Mouse (Mus musculus) forebrain, embryonic 10.5 days (tissue): ENCODE measurements around the gene Lrig1. TPM values are rescaled to one million over a fixed set of nuclear protein-coding genes. Genes with fewer than 3 reads are reported as not detected.
A peak's percentile ranks its signal among the peaks of the same experiment; 100 is the strongest.

Experiments used
- DNase-seq: peaks from one replicate; pipeline ENCODE4 v3.0.0-alpha.2; 2017; ENCODE audit warnings: low spot score; ENCODE audit errors: extremely low spot score
- H3K27ac ChIP-seq: fragments of 300-500 bp; sonication (generic); 2 replicates; pipeline ENCODE4 v1.5.1; 2016; ENCODE audit warnings: mild to moderate bottlenecking
- H3K27me3 ChIP-seq: fragments of 300-500 bp; sonication (generic); 2 replicates; pipeline ENCODE4 v1.6.1; 2016; ENCODE audit warnings: mild to moderate bottlenecking; ENCODE audit not compliant: poor library complexity, severe bottlenecking
- H3K36me3 ChIP-seq: fragments of 300-500 bp; sonication (generic); replicated peaks from 2 replicates; pipeline ENCODE4 v1.6.1; 2016; ENCODE audit warnings: mild to moderate bottlenecking, moderate library complexity
- H3K4me1 ChIP-seq: fragments of 300-500 bp; sonication (generic); 2 replicates; pipeline ENCODE4 v1.6.1; 2016
- H3K4me3 ChIP-seq: fragments of 300-500 bp; sonication (generic); 2 replicates; pipeline ENCODE4 v1.5.1; 2016; ENCODE audit warnings: mild to moderate bottlenecking, moderate library complexity
- H3K9me3 ChIP-seq: fragments of 300-500 bp; sonication (generic); 2 replicates; pipeline ENCODE4 v1.6.1; 2016; ENCODE audit warnings: mild to moderate bottlenecking, moderate library complexity
- WGBS: fragments of 180-500 bp; shearing (Covaris S2); methylation state at CpG from one replicate; pipeline ENCODE4 v1.1.7; 2016; 5-methylcytosine and 5-hydroxymethylcytosine counted together
- polyA plus RNA-seq: library from polyadenylated mRNA; unstranded; fragments of >200 nt; fragmentation: Nextera tagmentation; extraction: Ambion mirVana; gene quantifications from 2 replicates; pipeline ENCODE4 v1.2.1, GENCODE M21; 2016

The Lrig1 gene
- polyA plus RNA-seq, 1 experiment from 2014 or later, result 20.6 TPM

- Histone ChIP-seq H3K4me1 (peaks cover 79% of the 10 kb centered on the region), H3K27me3 (no peaks in the 10 kb centered on the region), H3K9me3 (no peaks in the 10 kb centered on the region), H3K36me3 (peaks cover 13% of the 10 kb centered on the region), H3K27ac (peak overlapping the region; percentile 13; the same call in 1 of the 2 replicates), H3K4me3 (no peak overlapping the region)
- 79% methylated on average over 9 of the region's 9 CpGs for WGBS
- DNase-seq, result no peak
These were observed 65.2 kb downstream of the Lrig1 start for GRCm38 (mm10) chr6:94634710-94635109.

- Histone ChIP-seq H3K27ac (0 out of 2 replicates have a peak overlapping the region, but pooled peaks have one; percentile 13), H3K36me3 (peaks cover 18% of the 10 kb centered on the region), H3K4me1 (peaks cover 76% of the 10 kb centered on the region), H3K27me3 (no peaks in the 10 kb centered on the region), H3K9me3 (no peaks in the 10 kb centered on the region), H3K4me3 (no peak overlapping the region)
- WGBS, result 91% methylated on average over 4 of the region's 4 CpGs
- no peak for DNase-seq
These were observed 65.7 kb downstream of the Lrig1 start for GRCm38 (mm10) chr6:94634274-94634673.

- peak overlapping the region; percentile 80 for H3K27ac ChIP-seq
- DNase-seq, result no peak
- 80% methylated on average over 6 of the region's 6 CpGs for WGBS
- peaks cover 36% of the 10 kb centered on the region for H3K36me3 ChIP-seq
- H3K4me1 ChIP-seq, result peaks cover 76% of the 10 kb centered on the region
- no peak overlapping the region for H3K4me3 ChIP-seq
- no peaks in the 10 kb centered on the region for H3K9me3 ChIP-seq
- no peaks in the 10 kb centered on the region for H3K27me3 ChIP-seq
These were observed 68.2 kb downstream of the Lrig1 start for GRCm38 (mm10) chr6:94631779-94632082.

- Histone ChIP-seq H3K36me3 (peaks cover 40% of the 10 kb centered on the region), H3K9me3 (no peaks in the 10 kb centered on the region), H3K27ac (peak overlapping the region; percentile 80), H3K4me1 (peaks cover 70% of the 10 kb centered on the region), H3K27me3 (no peaks in the 10 kb centered on the region), H3K4me3 (no peak overlapping the region)
- WGBS, result 59% methylated on average over 7 of the region's 7 CpGs
- DNase-seq, result no peak
These were observed 68.7 kb downstream of the Lrig1 start for GRCm38 (mm10) chr6:94631051-94631778.

GRCm38 (mm10) chr6:94628787-94629186 is 71.2 kb downstream of the Lrig1 start:
- H3K36me3 ChIP-seq, result peaks cover 64% of the 10 kb centered on the region
- no peaks in the 10 kb centered on the region for H3K9me3 ChIP-seq
- no peak overlapping the region for H3K27ac ChIP-seq
- H3K4me3 ChIP-seq, result no peak overlapping the region
- no peaks in the 10 kb centered on the region for H3K27me3 ChIP-seq
- peaks cover 51% of the 10 kb centered on the region for H3K4me1 ChIP-seq
- DNase-seq, result no peak
- 82% methylated on average over 6 of the region's 6 CpGs for WGBS

GRCm38 (mm10) chr6:94627714-94628595 is 72.0 kb downstream of the Lrig1 start:
- Histone ChIP-seq H3K27me3 (no peaks in the 10 kb centered on the region), H3K4me3 (no peak overlapping the region), H3K9me3 (no peaks in the 10 kb centered on the region), H3K36me3 (peaks cover 72% of the 10 kb centered on the region), H3K4me1 (peaks cover 49% of the 10 kb centered on the region), H3K27ac (peak overlapping the region; percentile 44)
- 71% methylated on average over 15 of the region's 15 CpGs for WGBS
- no peak for DNase-seq

- Histone ChIP-seq H3K36me3 (peaks cover 84% of the 10 kb centered on the region), H3K4me1 (peaks cover 38% of the 10 kb centered on the region), H3K27me3 (no peaks in the 10 kb centered on the region), H3K9me3 (no peaks in the 10 kb centered on the region), H3K4me3 (no peak overlapping the region), H3K27ac (no peak overlapping the region)
- DNase-seq, result no peak
- WGBS, result 71% methylated on average over 2 of the region's 2 CpGs
These were observed 73.2 kb downstream of the Lrig1 start for GRCm38 (mm10) chr6:94626807-94627206.

- Histone ChIP-seq H3K4me3 (no peak overlapping the region), H3K27ac (no peak overlapping the region), H3K27me3 (no peaks in the 10 kb centered on the region), H3K4me1 (peaks cover 28% of the 10 kb centered on the region), H3K36me3 (peaks cover 93% of the 10 kb centered on the region), H3K9me3 (no peaks in the 10 kb centered on the region)
- WGBS, result 90% methylated on average over 5 of the region's 5 CpGs
- DNase-seq, result no peak
These were observed 74.1 kb downstream of the Lrig1 start for GRCm38 (mm10) chr6:94625896-94626295.

GRCm38 (mm10) chr6:94624543-94624942 is 75.4 kb downstream of the Lrig1 start:
- no peak for DNase-seq
- no peak overlapping the region for H3K4me3 ChIP-seq
- 93% methylated on average over 5 of the region's 5 CpGs for WGBS
- no peaks in the 10 kb centered on the region for H3K9me3 ChIP-seq
- peaks cover 100% of the 10 kb centered on the region for H3K36me3 ChIP-seq
- H3K27me3 ChIP-seq, result no peaks in the 10 kb centered on the region
- no peak overlapping the region for H3K27ac ChIP-seq
- H3K4me1 ChIP-seq, result peaks cover 26% of the 10 kb centered on the region

GRCm38 (mm10) chr6:94622983-94623382 is 77.0 kb downstream of the Lrig1 start:
- 85% methylated on average over 4 of the region's 4 CpGs for WGBS
- H3K27ac ChIP-seq, result no peak overlapping the region
- H3K4me3 ChIP-seq, result no peak overlapping the region
- peaks cover 15% of the 10 kb centered on the region for H3K4me1 ChIP-seq
- H3K9me3 ChIP-seq, result no peaks in the 10 kb centered on the region
- no peaks in the 10 kb centered on the region for H3K27me3 ChIP-seq
- peak; percentile 70 for DNase-seq
- H3K36me3 ChIP-seq, result peaks cover 100% of the 10 kb centered on the region

GRCm38 (mm10) chr6:94620801-94621301 is 79.1 kb downstream of the Lrig1 start:
- Histone ChIP-seq H3K4me1 (0 out of 2 replicates have a peak, but pooled peaks cover 7% of the 10 kb centered on the region), H3K27me3 (no peaks in the 10 kb centered on the region), H3K27ac (peak overlapping the region; percentile 41; the same call in 1 of the 2 replicates), H3K4me3 (no peak overlapping the region), H3K36me3 (peaks cover 100% of the 10 kb centered on the region), H3K9me3 (no peaks in the 10 kb centered on the region)
- WGBS, result 86% methylated on average over 9 of the region's 9 CpGs
- no peak for DNase-seq

GRCm38 (mm10) chr6:94620287-94620686 is 79.7 kb downstream of the Lrig1 start:
- Histone ChIP-seq H3K27ac (peak overlapping the region; percentile 41), H3K9me3 (no peaks in the 10 kb centered on the region), H3K4me3 (no peak overlapping the region), H3K36me3 (peaks cover 100% of the 10 kb centered on the region), H3K27me3 (no peaks in the 10 kb centered on the region), H3K4me1 (0 out of 2 replicates have a peak, but pooled peaks cover 7% of the 10 kb centered on the region)
- 78% methylated on average over 6 of the region's 6 CpGs for WGBS
- no peak for DNase-seq

GRCm38 (mm10) chr6:94618671-94619070 is 81.3 kb downstream of the Lrig1 start:
- H3K27ac ChIP-seq, result no peak overlapping the region
- 0 out of 2 replicates have a peak, but pooled peaks cover 7% of the 10 kb centered on the region for H3K4me1 ChIP-seq
- H3K27me3 ChIP-seq, result no peaks in the 10 kb centered on the region
- H3K9me3 ChIP-seq, result no peaks in the 10 kb centered on the region
- H3K4me3 ChIP-seq, result no peak overlapping the region
- DNase-seq, result no peak
- peaks cover 100% of the 10 kb centered on the region for H3K36me3 ChIP-seq
- WGBS, result 91% methylated on average over 5 of the region's 5 CpGs
